Mouse (Mus musculus) heart, embryonic 15.5 days (tissue): ENCODE data around the gene Klhl10. TPM values are rescaled to one million over a fixed set of nuclear protein-coding genes. Genes with fewer than 3 reads are reported as not detected.

Experiments
- ATAC-seq: fragments of 200-750 bp; cut with Nextera tagmentation; replicated peaks from 2 replicates; pipeline ENCODE4 v1.8.0; 2017; ENCODE audit warnings: low read depth, moderate TSS enrichment; ENCODE audit not compliant: insufficient number of reproducible peaks, insufficient read depth, low FRiP score
- H3K27ac ChIP-seq: fragments of 300-500 bp; sonication (generic); 2 replicates; pipeline ENCODE4 v1.5.1; 2015; ENCODE audit warnings: mild to moderate bottlenecking, inconsistent platforms
- H3K27me3 ChIP-seq: fragments of 300-500 bp; sonication (generic); 2 replicates; pipeline ENCODE4 v1.6.1; 2015; ENCODE audit warnings: inconsistent platforms
- H3K36me3 ChIP-seq: fragments of 300-500 bp; sonication (generic); 2 replicates; pipeline ENCODE4 v1.6.1; 2015; ENCODE audit warnings: mild to moderate bottlenecking, inconsistent platforms
- H3K4me1 ChIP-seq: fragments of 300-500 bp; sonication (generic); replicated peaks from 2 replicates; pipeline ENCODE4 v1.6.1; 2015; ENCODE audit warnings: inconsistent platforms
- H3K4me2 ChIP-seq: fragments of 300-500 bp; sonication (generic); 2 replicates; pipeline ENCODE4 v1.6.1; 2015; ENCODE audit warnings: inconsistent platforms, mild to moderate bottlenecking, moderate library complexity
- H3K4me3 ChIP-seq: fragments of 300-500 bp; sonication (generic); 2 replicates; pipeline ENCODE4 v1.5.1; 2015; ENCODE audit warnings: mild to moderate bottlenecking, inconsistent platforms
- H3K9ac ChIP-seq: fragments of 300-500 bp; sonication (generic); 2 replicates; pipeline ENCODE4 v1.6.1; 2015; ENCODE audit warnings: mild to moderate bottlenecking, inconsistent platforms
- H3K9me3 ChIP-seq: fragments of 300-500 bp; sonication (generic); replicated peaks from 2 replicates; pipeline ENCODE4 v1.6.1; 2016; ENCODE audit warnings: inconsistent platforms
- WGBS: fragments of 180-500 bp; shearing (Covaris S2); methylation state at CpG from one replicate; pipeline ENCODE4 v1.1.7; 2015; ENCODE audit warnings: mixed read lengths; 5-methylcytosine and 5-hydroxymethylcytosine counted together
- polyA plus RNA-seq: library from polyadenylated mRNA; unstranded; fragments of >200 nt; fragmentation: Nextera tagmentation; extraction: Ambion mirVana; gene quantifications from 2 replicates; pipeline ENCODE4 v1.2.1, GENCODE M21; 2015

The Klhl10 gene
- polyA plus RNA-seq, 1 experiment from 2014 or later, result 0.33 TPM

GRCm38 (mm10) chr11:100399727-100400538, 41.8 kb upstream of the Klhl10 start:
- Histone ChIP-seq H3K9ac (no peak overlapping the region), H3K27ac (peak overlapping the region; percentile 96), H3K4me1 (peaks cover 74% of the 10 kb centered on the region), H3K27me3 (no peaks in the 10 kb centered on the region), H3K4me2 (no peak overlapping the region), H3K36me3 (no peaks in the 10 kb centered on the region), H3K4me3 (no peak overlapping the region), H3K9me3 (no peaks in the 10 kb centered on the region)
- WGBS, result 63% methylated on average over 12 of the region's 12 CpGs
- ATAC-seq, result no peak

GRCm38 (mm10) chr11:100400842-100401241, 40.9 kb upstream of the Klhl10 start:
- Histone ChIP-seq H3K36me3 (no peaks in the 10 kb centered on the region), H3K4me2 (no peak overlapping the region), H3K9me3 (no peaks in the 10 kb centered on the region), H3K9ac (no peak overlapping the region), H3K27me3 (no peaks in the 10 kb centered on the region), H3K4me1 (peaks cover 65% of the 10 kb centered on the region), H3K27ac (peak overlapping the region; percentile 96), H3K4me3 (no peak overlapping the region)
- WGBS, result 47% methylated on average over 6 of the region's 6 CpGs
- ATAC-seq, result no peak

- no peaks in the 10 kb centered on the region for H3K27me3 ChIP-seq
- peak overlapping the region; percentile 96 for H3K27ac ChIP-seq
- H3K4me3 ChIP-seq, result no peak overlapping the region
- H3K4me2 ChIP-seq, result peak overlapping the region; percentile 44
- 10% methylated on average over 6 of the region's 6 CpGs for WGBS
- no peaks in the 10 kb centered on the region for H3K36me3 ChIP-seq
- peak overlapping the region; percentile 24 for H3K9ac ChIP-seq
- peak; percentile 51 for ATAC-seq
- H3K9me3 ChIP-seq, result no peaks in the 10 kb centered on the region
- peaks cover 63% of the 10 kb centered on the region for H3K4me1 ChIP-seq
Observed at GRCm38 (mm10) chr11:100402240-100402639, 39.5 kb upstream of the Klhl10 start.

GRCm38 (mm10) chr11:100402682-100403081, 39.0 kb upstream of the Klhl10 start:
- H3K27me3 ChIP-seq, result no peaks in the 10 kb centered on the region
- H3K9ac ChIP-seq, result no peak overlapping the region; the same call in 1 of the 2 replicates
- no peak for ATAC-seq
- peaks cover 63% of the 10 kb centered on the region for H3K4me1 ChIP-seq
- peak overlapping the region; percentile 96 for H3K27ac ChIP-seq
- H3K36me3 ChIP-seq, result no peaks in the 10 kb centered on the region
- peak overlapping the region; percentile 44 for H3K4me2 ChIP-seq
- 36% methylated on average over 2 of the region's 2 CpGs for WGBS
- no peak overlapping the region for H3K4me3 ChIP-seq
- no peaks in the 10 kb centered on the region for H3K9me3 ChIP-seq

- Histone ChIP-seq H3K4me1 (peaks cover 66% of the 10 kb centered on the region), H3K4me3 (no peak overlapping the region), H3K9ac (no peak overlapping the region), H3K4me2 (peak overlapping the region; percentile 44), H3K9me3 (no peaks in the 10 kb centered on the region), H3K27me3 (no peaks in the 10 kb centered on the region), H3K27ac (peak overlapping the region; percentile 96), H3K36me3 (peaks cover 4% of the 10 kb centered on the region; the same call in 1 of the 2 replicates)
- 18% methylated on average over 10 of the region's 10 CpGs for WGBS
- peak; percentile 38 for ATAC-seq
Observed at GRCm38 (mm10) chr11:100403445-100404134, 38.1 kb upstream of the Klhl10 start.

GRCm38 (mm10) chr11:100404456-100405074, 37.2 kb upstream of the Klhl10 start:
- peaks cover 63% of the 10 kb centered on the region for H3K4me1 ChIP-seq
- H3K4me3 ChIP-seq, result no peak overlapping the region
- 91% methylated on average over 3 of the region's 3 CpGs for WGBS
- no peaks in the 10 kb centered on the region for H3K27me3 ChIP-seq
- no peak overlapping the region for H3K4me2 ChIP-seq
- peak overlapping the region; percentile 96 for H3K27ac ChIP-seq
- no peaks in the 10 kb centered on the region for H3K9me3 ChIP-seq
- ATAC-seq, result no peak
- H3K36me3 ChIP-seq, result peaks cover 12% of the 10 kb centered on the region
- no peak overlapping the region for H3K9ac ChIP-seq

- no peak overlapping the region for H3K4me2 ChIP-seq
- peaks cover 16% of the 10 kb centered on the region for H3K36me3 ChIP-seq
- no peak overlapping the region for H3K27ac ChIP-seq
- WGBS, result 75% methylated on average over 8 of the region's 8 CpGs
- no peaks in the 10 kb centered on the region for H3K27me3 ChIP-seq
- no peak overlapping the region for H3K9ac ChIP-seq
- H3K9me3 ChIP-seq, result no peaks in the 10 kb centered on the region
- no peak overlapping the region for H3K4me3 ChIP-seq
- H3K4me1 ChIP-seq, result peaks cover 52% of the 10 kb centered on the region
- no peak for ATAC-seq
Observed at GRCm38 (mm10) chr11:100406273-100406672, 35.4 kb upstream of the Klhl10 start.

GRCm38 (mm10) chr11:100406995-100407705, 34.6 kb upstream of the Klhl10 start:
- no peak overlapping the region for H3K4me3 ChIP-seq
- H3K27me3 ChIP-seq, result no peaks in the 10 kb centered on the region
- no peak for ATAC-seq
- H3K27ac ChIP-seq, result no peak overlapping the region
- no peaks in the 10 kb centered on the region for H3K9me3 ChIP-seq
- 84% methylated on average over 5 of the region's 5 CpGs for WGBS
- H3K36me3 ChIP-seq, result peaks cover 16% of the 10 kb centered on the region
- H3K4me2 ChIP-seq, result no peak overlapping the region
- H3K9ac ChIP-seq, result no peak overlapping the region
- peaks cover 50% of the 10 kb centered on the region for H3K4me1 ChIP-seq

- Histone ChIP-seq H3K36me3 (peaks cover 16% of the 10 kb centered on the region), H3K27ac (peak overlapping the region; percentile 35; the same call in 1 of the 2 replicates), H3K4me2 (no peak overlapping the region), H3K9ac (no peak overlapping the region), H3K27me3 (no peaks in the 10 kb centered on the region), H3K4me3 (no peak overlapping the region), H3K9me3 (no peaks in the 10 kb centered on the region), H3K4me1 (peaks cover 50% of the 10 kb centered on the region)
- ATAC-seq, result no peak
- 33% methylated on average over 10 of the region's 10 CpGs for WGBS
Observed at GRCm38 (mm10) chr11:100408076-100408834, 33.5 kb upstream of the Klhl10 start.

GRCm38 (mm10) chr11:100408835-100409462, 32.8 kb upstream of the Klhl10 start:
- no peak overlapping the region for H3K4me2 ChIP-seq
- peaks cover 16% of the 10 kb centered on the region for H3K36me3 ChIP-seq
- H3K27me3 ChIP-seq, result no peaks in the 10 kb centered on the region
- no peak overlapping the region for H3K27ac ChIP-seq
- H3K4me3 ChIP-seq, result no peak overlapping the region
- H3K4me1 ChIP-seq, result peaks cover 52% of the 10 kb centered on the region
- WGBS, result 89% methylated on average over 12 of the region's 12 CpGs
- no peak overlapping the region for H3K9ac ChIP-seq
- ATAC-seq, result no peak
- H3K9me3 ChIP-seq, result no peaks in the 10 kb centered on the region
